Mouse (Mus musculus): Measurements from ENCODE around the gene Adm2. TPM values are rescaled to one million over a fixed set of nuclear protein-coding genes. Genes with fewer than 3 reads are reported as not detected.

Adm2 gene
- polyA plus RNA-seq, 1 experiment from 2014 or later: 0.64 TPM

Small RNA genes within 50 kb of the gene (microRNA-seq; reads per million reads assigned to microRNA genes)
- gene Mir6959: not detected

Other genes with a start within 250 kb of the Adm2 start
- 48.9 and 50.2 TPM in 2 replicates for gene Trabd, start 247.6 kb upstream of the Adm2 start, polyA plus RNA-seq (2015; fragmentation: Nextera tagmentation; extraction: Ambion mirVana)
- gene Selenoo, start 233.6 kb upstream of the Adm2 start, polyA plus RNA-seq (2015; fragmentation: Nextera tagmentation; extraction: Ambion mirVana): 16.0 and 16.4 TPM in 2 replicates
- 15.5 and 15.7 TPM in 2 replicates for gene Tubgcp6, start 199.6 kb upstream of the Adm2 start, polyA plus RNA-seq (2015; fragmentation: Nextera tagmentation; extraction: Ambion mirVana)
- 22.0 and 23.4 TPM in 2 replicates for gene Hdac10, start 194.0 kb upstream of the Adm2 start, polyA plus RNA-seq (2015; fragmentation: Nextera tagmentation; extraction: Ambion mirVana)
- gene Mapk12, start 182.0 kb upstream of the Adm2 start, polyA plus RNA-seq (2015; fragmentation: Nextera tagmentation; extraction: Ambion mirVana): 12.2 and 13.9 TPM in 2 replicates
- gene Mapk11, start 173.1 kb upstream of the Adm2 start, polyA plus RNA-seq (2015; fragmentation: Nextera tagmentation; extraction: Ambion mirVana): 9.6 and 10.3 TPM in 2 replicates
- gene Plxnb2, start 141.9 kb upstream of the Adm2 start, polyA plus RNA-seq (2015; fragmentation: Nextera tagmentation; extraction: Ambion mirVana): 134 and 139 TPM in 2 replicates
- 12.2 and 12.5 TPM in 2 replicates for gene Dennd6b, start 126.2 kb upstream of the Adm2 start, polyA plus RNA-seq (2015; fragmentation: Nextera tagmentation; extraction: Ambion mirVana)
- 25.7 and 26.4 TPM in 2 replicates for gene Ppp6r2, start 111.2 kb upstream of the Adm2 start, polyA plus RNA-seq (2015; fragmentation: Nextera tagmentation; extraction: Ambion mirVana)
- gene Sbf1, start 7.4 kb upstream of the Adm2 start, polyA plus RNA-seq (2015; fragmentation: Nextera tagmentation; extraction: Ambion mirVana): 42.2 and 50.5 TPM in 2 replicates
- not detected in 2 replicates for gene Miox, start 11.7 kb downstream of the Adm2 start, polyA plus RNA-seq (2015; fragmentation: Nextera tagmentation; extraction: Ambion mirVana)
- gene Lmf2, start 32.9 kb downstream of the Adm2 start, polyA plus RNA-seq (2015; fragmentation: Nextera tagmentation; extraction: Ambion mirVana): 79.0 and 83.6 TPM in 2 replicates
- gene Ncaph2, start 33.0 kb downstream of the Adm2 start, polyA plus RNA-seq (2015; fragmentation: Nextera tagmentation; extraction: Ambion mirVana): 158 and 172 TPM in 2 replicates
- 3.4 and 7.7 TPM in 2 replicates for gene Sco2, start 51.1 kb downstream of the Adm2 start, polyA plus RNA-seq (2015; fragmentation: Nextera tagmentation; extraction: Ambion mirVana)
- 1.5 and 1.6 TPM in 2 replicates for gene Tymp, start 54.3 kb downstream of the Adm2 start, polyA plus RNA-seq (2015; fragmentation: Nextera tagmentation; extraction: Ambion mirVana)
- gene Odf3b, start 56.6 kb downstream of the Adm2 start, polyA plus RNA-seq (2015; fragmentation: Nextera tagmentation; extraction: Ambion mirVana): 9.6 and 16.1 TPM in 2 replicates
- gene Klhdc7b, start 62.2 kb downstream of the Adm2 start, polyA plus RNA-seq (2015; fragmentation: Nextera tagmentation; extraction: Ambion mirVana): 0.04 TPM in 1 of 2 replicates, not detected in the other
- gene Syce3, start 87.8 kb downstream of the Adm2 start, polyA plus RNA-seq (2015; fragmentation: Nextera tagmentation; extraction: Ambion mirVana): not detected in 2 replicates
- 4.7 and 5.7 TPM in 2 replicates for gene Cpt1b, start 103.1 kb downstream of the Adm2 start, polyA plus RNA-seq (2015; fragmentation: Nextera tagmentation; extraction: Ambion mirVana)
- 2.6 and 2.9 TPM in 2 replicates for gene C730034F03Rik, start 106.9 kb downstream of the Adm2 start, polyA plus RNA-seq (2015; fragmentation: Nextera tagmentation; extraction: Ambion mirVana)
- gene Gm44502, start 107.0 kb downstream of the Adm2 start, polyA plus RNA-seq (2015; fragmentation: Nextera tagmentation; extraction: Ambion mirVana): not detected in 2 replicates
- 58.4 and 60.4 TPM in 2 replicates for gene Chkb, start 107.2 kb downstream of the Adm2 start, polyA plus RNA-seq (2015; fragmentation: Nextera tagmentation; extraction: Ambion mirVana)
- 0.50 and 0.74 TPM in 2 replicates for gene Mapk8ip2, start 131.2 kb downstream of the Adm2 start, polyA plus RNA-seq (2015; fragmentation: Nextera tagmentation; extraction: Ambion mirVana)
- gene Arsa, start 154.7 kb downstream of the Adm2 start, polyA plus RNA-seq (2015; fragmentation: Nextera tagmentation; extraction: Ambion mirVana): 22.1 and 27.0 TPM in 2 replicates
- 2.3 and 2.5 TPM in 2 replicates for gene Shank3, start 176.9 kb downstream of the Adm2 start, polyA plus RNA-seq (2015; fragmentation: Nextera tagmentation; extraction: Ambion mirVana)
- gene Acr, start 245.6 kb downstream of the Adm2 start, polyA plus RNA-seq (2015; fragmentation: Nextera tagmentation; extraction: Ambion mirVana): 0.14 and 0.20 TPM in 2 replicates